Mouse (Mus musculus) liver, embryonic 18 days (tissue): ENCODE data around the gene Olfr437. TPM values are rescaled to one million over a fixed set of nuclear protein-coding genes. Genes with fewer than 3 reads are reported as not detected.

Source experiments
- polyA plus RNA-seq: library from polyadenylated mRNA; depleted of rRNA; stranded (reverse); fragments of >200 nt; gene quantifications from 2 replicates; pipeline ENCODE4 v1.2.3, GENCODE M21; 2012; rRNA removed

The Olfr437 gene
- polyA plus RNA-seq = not detected in 2 replicates

DNA sequence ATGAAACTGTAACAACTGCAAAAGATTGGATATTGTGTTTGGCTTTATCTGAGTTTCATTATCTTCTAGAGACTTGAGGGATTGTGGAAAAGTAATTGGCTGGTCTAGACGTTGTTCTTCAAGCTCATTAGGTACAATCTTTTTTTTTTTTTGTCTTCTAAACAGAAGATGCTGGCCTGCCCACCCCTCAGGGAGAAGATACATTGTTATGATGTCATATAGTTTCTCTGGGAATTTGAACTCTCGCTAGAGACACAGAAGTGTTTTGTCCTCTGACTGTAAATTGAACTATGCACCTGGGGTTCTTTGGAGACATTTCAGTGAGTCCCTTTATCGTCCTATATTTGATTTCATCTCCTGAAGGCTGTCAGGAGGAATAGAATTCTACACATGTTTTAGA, at the start of gene Olfr437:
Gene Olfr437, plus strand, starts transcription at position 301 of the 400 bp plus-strand sequence.

DNA sequence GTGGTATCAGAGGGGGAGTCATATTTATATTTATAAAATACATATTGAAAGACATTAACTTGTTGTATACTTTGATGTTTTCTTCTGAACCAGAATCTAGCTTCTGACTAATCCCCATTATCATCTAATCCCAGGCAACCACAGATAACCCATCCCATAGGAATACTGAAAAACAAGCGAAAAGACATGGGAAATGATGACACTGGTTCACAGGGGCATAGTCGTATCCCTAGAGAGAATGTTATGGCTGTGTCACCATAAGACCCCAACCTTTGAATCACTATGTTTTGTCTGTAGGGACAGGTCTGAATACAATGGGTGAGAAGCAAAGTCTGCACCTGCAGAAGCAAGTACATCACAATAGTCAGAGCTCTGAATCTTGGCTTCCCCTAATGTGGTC, 16.8 kb upstream of the Olfr437 start, which contains the start of gene Olfr237-ps1:
Gene Olfr237-ps1, plus strand, starts transcription at position 301 of the 400 bp plus-strand sequence.

DNA sequence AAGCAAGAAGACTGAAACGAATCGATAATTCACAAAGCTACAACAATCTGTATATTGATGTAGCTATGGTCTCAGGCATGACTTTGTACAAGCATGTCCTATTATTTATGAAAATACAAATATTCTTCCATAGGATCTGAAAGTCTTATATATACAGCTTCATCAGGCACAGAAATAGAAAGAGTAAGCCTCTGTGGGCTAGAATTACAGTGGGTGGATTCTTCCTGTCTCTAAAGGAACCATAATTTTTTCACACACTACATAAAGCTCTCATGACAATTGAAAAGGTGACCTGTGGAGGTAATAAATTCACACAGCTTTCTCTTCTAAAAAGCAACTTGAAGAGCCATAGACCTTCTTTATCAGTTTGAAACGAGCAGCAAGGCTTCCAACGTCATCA, 8.8 kb downstream of the Olfr437 start, which contains the start of gene Olfr13:
Gene Olfr13, plus strand, starts transcription at position 301 of the 400 bp plus-strand sequence.

DNA sequence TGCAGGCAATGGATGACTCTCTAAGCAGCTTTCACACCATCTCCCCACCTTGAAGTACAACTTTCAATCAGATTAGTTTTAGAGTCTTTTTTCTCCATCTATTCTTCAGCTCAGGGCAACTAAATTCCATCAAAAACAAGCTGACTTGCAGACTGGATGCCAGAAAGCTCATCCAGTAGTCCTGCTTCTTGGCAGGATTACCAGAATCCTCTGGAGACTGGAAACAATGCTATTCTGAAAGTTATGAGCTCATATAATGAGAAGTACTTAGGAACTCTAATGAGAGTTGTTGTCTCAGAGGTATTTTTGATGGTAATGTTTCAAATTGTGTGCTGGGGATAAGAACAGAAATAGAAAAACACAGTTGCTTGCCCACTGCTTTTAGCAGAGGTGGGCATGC, 33.7 kb downstream of the Olfr437 start, which contains the start of gene Olfr435:
Gene Olfr435, plus strand, starts transcription at position 366 of the 400 bp plus-strand sequence.

DNA sequence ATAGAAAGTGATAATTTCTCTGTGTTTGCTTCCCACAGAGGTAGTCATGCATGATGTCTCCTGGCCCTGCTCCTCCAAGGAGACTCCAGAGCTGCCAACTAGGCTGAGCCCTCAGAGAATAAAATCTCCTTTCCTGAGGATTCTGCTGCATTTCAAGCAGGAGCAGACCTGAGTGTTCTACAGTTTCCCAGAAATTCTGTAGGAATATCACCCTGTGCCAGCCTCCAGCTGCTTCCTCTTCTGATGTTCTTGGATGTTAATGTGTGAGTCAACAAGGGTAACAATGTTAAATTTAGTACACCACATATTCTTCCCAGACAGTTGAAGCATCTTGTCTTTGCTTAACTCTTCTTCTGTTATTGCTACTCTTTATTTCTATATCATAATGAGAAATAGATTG, 49.8 kb downstream of the Olfr437 start, which contains the start of gene Olfr434:
Gene Olfr434, plus strand, starts transcription at position 149 of the 400 bp plus-strand sequence.

Other genes with a start within 250 kb of the Olfr437 start
- not detected in 2 replicates for gene Olfr446, start 241.9 kb upstream of the Olfr437 start, polyA plus RNA-seq
- not detected in 2 replicates for gene Olfr444, start 214.2 kb upstream of the Olfr437 start, polyA plus RNA-seq
- gene Olfr441, start 56.9 kb upstream of the Olfr437 start, polyA plus RNA-seq = not detected in 2 replicates
- gene Olfr237-ps1, start 16.7 kb upstream of the Olfr437 start, polyA plus RNA-seq = not detected in 2 replicates
- gene Olfr13, start 8.9 kb downstream of the Olfr437 start, polyA plus RNA-seq = not detected in 2 replicates
- gene Olfr435, start 33.9 kb downstream of the Olfr437 start, polyA plus RNA-seq = not detected in 2 replicates
- gene Olfr434, start 49.7 kb downstream of the Olfr437 start, polyA plus RNA-seq = not detected in 2 replicates
- gene Olfr47, start 68.2 kb downstream of the Olfr437 start, polyA plus RNA-seq = not detected in 2 replicates
- 8.4 TPM in 2 replicates for gene Arhgef5, start 102.3 kb downstream of the Olfr437 start, polyA plus RNA-seq
- 0.02 TPM in 1 of 2 replicates, not detected in the other for gene Nobox, start 146.3 kb downstream of the Olfr437 start, polyA plus RNA-seq